Mouse (Mus musculus) megakaryocyte, embryonic 14.5 days (primary cell): ENCODE measurements at regions not wholly inside any gene's neighbourhood (a gene's known extent, or its start where the extent isn't known, plus 50 kb on each side); places are given as distances from the start of the nearest gene placed in this dataset.

Experiments used
- H3K27me3 ChIP-seq: replicated peaks from 2 replicates; pipeline ENCODE3; 2012; ENCODE audit warnings: inconsistent platforms
- H3K36me3 ChIP-seq: replicated peaks from 2 replicates; pipeline ENCODE3; 2012; ENCODE audit warnings: low read length, inconsistent platforms, mixed read lengths
- H3K4me1 ChIP-seq: 2 replicates; pipeline ENCODE4 v1.6.1; 2012; ENCODE audit warnings: inconsistent platforms
- H3K4me3 ChIP-seq: replicated peaks from 2 replicates; pipeline ENCODE3; 2012; ENCODE audit warnings: moderate library complexity, mild to moderate bottlenecking, inconsistent platforms
- H3K9me3 ChIP-seq: 2 replicates; pipeline ENCODE4 v1.6.1; 2012; ENCODE audit warnings: inconsistent platforms
- FLI1 ChIP-seq: IDR thresholded peaks from 2 replicates; pipeline ENCODE4 v1.6.1; 2012; ENCODE audit warnings: low read length, inconsistent platforms, mixed read lengths
- GATA1 ChIP-seq: IDR thresholded peaks from 3 replicates; pipeline ENCODE4 v1.6.1; 2012; ENCODE audit warnings: mixed read lengths, low read length, inconsistent platforms, borderline replicate concordance

GRCm38 (mm10) chr12:79944714-79945493 is 167.9 kb downstream of the Zfp36l1 start:
- TF ChIP-seq FLI1 (no peak), GATA1 (no peak)
- Histone ChIP-seq H3K9me3 (no peaks in the 10 kb centered on the region), H3K36me3 (no peaks in the 10 kb centered on the region), H3K4me3 (no peak overlapping the region), H3K4me1 (peaks cover 30% of the 10 kb centered on the region), H3K27me3 (peaks cover 28% of the 10 kb centered on the region)

GRCm38 (mm10) chr12:79944090-79944489 is 168.7 kb downstream of the Zfp36l1 start:
- Histone ChIP-seq H3K27me3 (peaks cover 32% of the 10 kb centered on the region), H3K36me3 (no peaks in the 10 kb centered on the region)
- no peak for TF ChIP-seq FLI1
- TF ChIP-seq GATA1, result no peak

DNA sequence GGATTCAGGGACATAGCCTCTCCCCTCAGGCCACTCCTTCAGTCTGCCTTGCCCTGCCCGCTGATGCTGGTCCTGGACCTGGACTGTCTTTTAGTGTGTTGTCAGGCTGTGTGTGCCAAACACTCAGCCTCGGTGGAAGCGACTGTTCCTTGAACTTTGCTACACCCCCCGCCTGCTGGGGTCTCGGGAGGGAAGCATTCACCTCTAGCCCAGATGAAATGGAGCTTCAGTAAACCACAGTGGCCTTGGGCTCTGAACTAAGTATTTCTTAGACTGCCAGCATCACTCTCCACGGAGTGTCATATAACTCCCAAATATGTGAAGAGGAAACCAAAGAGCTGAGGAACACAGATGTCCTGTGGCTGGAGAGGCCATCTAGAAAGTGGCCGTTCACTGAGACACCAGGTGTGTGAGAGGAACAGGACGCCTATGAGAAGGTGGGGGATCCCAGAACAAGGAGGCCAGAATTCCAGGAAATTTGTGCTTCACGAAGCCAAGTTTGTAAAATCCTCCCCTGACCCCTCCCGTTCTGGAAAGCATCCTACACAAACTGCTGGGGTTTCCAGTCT is 170.2 kb downstream of the Zfp36l1 start:
- H3K9me3 ChIP-seq, result no peaks in the 10 kb centered on the region
- TF ChIP-seq FLI1, result no peak
- TF ChIP-seq GATA1, result no peak
- peaks cover 37% of the 10 kb centered on the region for H3K27me3 ChIP-seq
- no peak overlapping the region for H3K4me3 ChIP-seq
- peaks cover 30% of the 10 kb centered on the region for H3K4me1 ChIP-seq
- no peaks in the 10 kb centered on the region for H3K36me3 ChIP-seq

More at GRCm38 (mm10) chr12:79944090-79944489, 168.7 kb downstream of the Zfp36l1 start:
- peaks cover 30% of the 10 kb centered on the region for H3K4me1 ChIP-seq
- no peaks in the 10 kb centered on the region for H3K9me3 ChIP-seq
- no peak overlapping the region for H3K4me3 ChIP-seq

DNA sequence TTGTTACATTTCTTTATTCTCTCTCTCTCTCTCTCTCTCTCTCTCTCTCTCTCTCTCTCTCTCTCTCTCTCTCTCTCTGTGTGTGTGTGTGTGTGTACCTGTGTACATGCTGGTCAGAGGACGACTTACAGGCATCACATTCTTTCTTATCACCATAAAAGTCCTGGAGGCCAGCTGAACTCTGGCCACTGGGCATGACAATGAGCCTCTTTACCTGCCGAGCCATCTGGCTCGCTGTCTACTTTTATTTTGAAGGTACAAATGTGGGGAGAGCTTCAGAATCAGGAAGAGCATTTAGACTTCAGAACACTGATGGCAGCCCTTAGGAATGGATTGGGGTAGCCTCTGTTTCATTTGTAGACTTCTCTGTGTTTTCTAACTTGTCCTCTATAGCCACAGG is 171.0 kb downstream of the Zfp36l1 start:
- TF ChIP-seq FLI1 (no peak), GATA1 (no peak)
- peaks cover 28% of the 10 kb centered on the region for H3K4me1 ChIP-seq
- H3K27me3 ChIP-seq, result peaks cover 43% of the 10 kb centered on the region
- H3K4me3 ChIP-seq, result no peak overlapping the region
- no peaks in the 10 kb centered on the region for H3K9me3 ChIP-seq
- no peaks in the 10 kb centered on the region for H3K36me3 ChIP-seq

- H3K9me3 ChIP-seq, result no peaks in the 10 kb centered on the region
- H3K36me3 ChIP-seq, result no peaks in the 10 kb centered on the region
- TF ChIP-seq FLI1 (no peak), GATA1 (no peak)
- peaks cover 49% of the 10 kb centered on the region for H3K27me3 ChIP-seq
- H3K4me1 ChIP-seq, result peaks cover 8% of the 10 kb centered on the region
- no peak overlapping the region for H3K4me3 ChIP-seq
These were observed 173.4 kb downstream of the Zfp36l1 start for GRCm38 (mm10) chr12:79939436-79939835.

DNA sequence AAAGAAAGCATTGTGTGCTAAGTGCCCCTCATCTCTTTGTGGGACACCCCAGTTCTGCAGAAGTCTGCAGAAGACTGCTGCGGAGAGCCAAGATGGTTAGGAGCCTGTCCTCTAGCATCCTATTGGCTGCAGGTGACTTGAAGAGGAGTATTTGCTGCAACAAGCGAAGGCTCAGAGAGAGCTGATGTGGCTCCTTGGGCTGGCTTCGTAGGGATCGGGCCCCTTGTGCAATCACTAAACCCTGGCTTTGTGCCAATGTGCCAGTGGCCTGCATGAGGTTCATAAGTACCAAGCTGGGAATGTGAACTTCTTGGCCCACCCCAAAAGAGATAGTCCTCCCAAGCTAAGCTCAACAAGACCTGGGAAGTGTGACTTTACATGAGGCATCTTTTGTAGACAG is 174.9 kb downstream of the Zfp36l1 start:
- Histone ChIP-seq H3K27me3 (peaks cover 48% of the 10 kb centered on the region), H3K36me3 (no peaks in the 10 kb centered on the region), H3K4me1 (no peaks in the 10 kb centered on the region), H3K4me3 (no peak overlapping the region), H3K9me3 (0 out of 2 replicates have a peak, but pooled peaks cover 2% of the 10 kb centered on the region)
- TF ChIP-seq FLI1, result no peak
- TF ChIP-seq GATA1, result no peak

DNA sequence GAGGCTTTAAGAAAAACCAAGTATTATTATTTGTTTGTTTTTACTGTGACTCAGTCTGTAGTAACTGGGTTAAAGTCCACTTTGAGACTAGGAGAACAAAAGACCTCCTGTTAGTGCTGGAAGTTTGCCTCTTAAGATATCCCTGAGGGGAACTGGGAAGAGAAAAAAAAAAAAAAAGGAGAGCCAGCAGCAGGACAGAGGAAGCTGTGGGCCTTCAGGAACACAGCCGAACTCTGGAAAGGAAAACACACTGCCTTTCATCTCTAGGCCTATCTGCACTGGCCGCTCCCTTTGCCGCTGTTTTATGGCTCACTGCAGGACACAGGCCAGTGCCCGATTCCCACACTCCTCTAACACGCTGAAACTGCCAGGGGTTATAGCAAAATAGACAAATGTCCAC is 176.1 kb downstream of the Zfp36l1 start:
- Histone ChIP-seq H3K36me3 (no peaks in the 10 kb centered on the region), H3K4me1 (no peaks in the 10 kb centered on the region), H3K9me3 (peaks cover 6% of the 10 kb centered on the region; the same call in 1 of the 2 replicates), H3K4me3 (no peak overlapping the region), H3K27me3 (peaks cover 47% of the 10 kb centered on the region)
- TF ChIP-seq GATA1 (no peak), FLI1 (no peak)

DNA sequence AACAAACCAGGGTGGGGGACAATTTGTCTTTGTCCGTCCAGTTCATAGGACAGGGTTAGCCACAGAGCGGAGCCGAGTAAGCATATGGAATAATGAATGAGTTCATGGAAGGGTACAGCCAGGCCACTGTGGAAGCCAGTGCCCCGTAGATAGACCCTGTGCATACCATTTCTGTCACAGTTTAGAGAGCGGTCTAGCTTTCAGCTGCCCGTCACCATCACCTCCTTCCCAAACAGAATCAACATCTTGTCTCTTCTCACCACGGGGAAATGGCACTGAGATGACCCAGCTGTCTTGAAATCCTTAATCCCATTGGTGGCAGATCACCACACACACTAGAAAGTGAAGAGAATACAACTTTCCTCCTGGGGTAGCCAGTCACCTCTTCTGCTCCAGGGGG is 178.7 kb downstream of the Zfp36l1 start:
- no peaks in the 10 kb centered on the region for H3K36me3 ChIP-seq
- no peak for TF ChIP-seq GATA1
- H3K27me3 ChIP-seq, result peaks cover 53% of the 10 kb centered on the region

DNA sequence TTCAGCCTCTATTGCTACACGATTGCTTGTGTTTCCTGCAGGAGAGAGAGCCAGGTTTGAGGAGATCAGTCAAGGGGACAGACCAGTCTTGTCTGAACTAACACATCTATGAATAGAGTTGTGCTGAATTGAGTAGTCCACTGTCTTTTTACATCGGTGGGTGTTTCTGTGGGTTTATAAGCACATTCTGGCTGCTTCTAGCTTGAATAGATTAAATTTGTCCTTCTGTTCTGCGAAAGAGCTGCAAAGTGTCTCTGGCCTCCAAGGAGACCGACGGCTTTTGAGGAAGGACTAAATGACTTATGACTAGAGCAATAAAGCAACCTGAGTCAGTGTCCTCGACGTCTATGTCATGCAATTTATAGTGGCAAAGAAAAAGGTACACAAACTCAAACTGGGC is 179.9 kb downstream of the Zfp36l1 start:
- Histone ChIP-seq H3K4me1 (no peaks in the 10 kb centered on the region), H3K27me3 (peaks cover 48% of the 10 kb centered on the region), H3K36me3 (no peaks in the 10 kb centered on the region), H3K4me3 (no peak overlapping the region), H3K9me3 (peaks cover 6% of the 10 kb centered on the region; the same call in 1 of the 2 replicates)
- TF ChIP-seq FLI1, result no peak
- TF ChIP-seq GATA1, result no peak

More for the DNA sequence above, 178.7 kb downstream of the Zfp36l1 start:
- Histone ChIP-seq H3K4me1 (no peaks in the 10 kb centered on the region), H3K4me3 (no peak overlapping the region), H3K9me3 (peaks cover 6% of the 10 kb centered on the region; the same call in 1 of the 2 replicates)

DNA sequence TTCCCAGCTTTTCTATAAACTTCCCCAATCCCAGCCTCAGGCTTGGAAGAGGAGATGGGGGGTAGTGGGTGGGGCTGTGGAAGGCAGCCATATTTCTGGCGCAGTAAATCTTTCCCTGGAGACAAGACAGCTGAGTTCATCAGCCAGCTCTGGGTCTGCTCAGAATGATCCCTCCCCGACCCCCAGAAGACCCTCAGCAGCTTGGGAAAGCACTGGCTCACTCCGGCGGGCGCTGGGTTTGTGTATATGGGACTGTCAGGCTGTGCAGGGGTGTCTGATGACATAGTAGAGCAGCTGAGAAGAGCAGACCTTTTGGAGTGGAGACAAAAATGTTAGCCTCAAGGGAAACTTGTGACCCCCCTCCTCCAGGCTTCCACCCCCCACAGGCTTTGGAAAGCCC is 181.4 kb downstream of the Zfp36l1 start:
- Histone ChIP-seq H3K27me3 (peaks cover 45% of the 10 kb centered on the region), H3K4me1 (no peaks in the 10 kb centered on the region), H3K4me3 (no peak overlapping the region), H3K9me3 (peaks cover 6% of the 10 kb centered on the region; the same call in 1 of the 2 replicates), H3K36me3 (no peaks in the 10 kb centered on the region)
- TF ChIP-seq FLI1, result no peak
- no peak for TF ChIP-seq GATA1
